Mouse (Mus musculus) bone marrow macrophage, adult 2 months (primary cell): ENCODE data around the gene Ms4a18. TPM values are rescaled to one million over a fixed set of nuclear protein-coding genes. Genes with fewer than 3 reads are reported as not detected.
A peak's percentile ranks its signal among the peaks of the same experiment; 100 is the strongest.

Experiments used
- H3K27ac ChIP-seq: 2 replicates; pipeline ENCODE4 v1.5.1; 2012; ENCODE audit warnings: low read depth, low read length; ENCODE audit not compliant: insufficient read depth
- H3K4me1 ChIP-seq: 2 replicates; pipeline ENCODE4 v1.6.1; 2012; ENCODE audit warnings: low read length; ENCODE audit not compliant: control insufficient read depth, insufficient read depth
- H3K4me3 ChIP-seq: 2 replicates; pipeline ENCODE4 v1.5.1; 2012; ENCODE audit warnings: mild to moderate bottlenecking, low read length, moderate library complexity; ENCODE audit not compliant: insufficient read depth
- CTCF ChIP-seq: IDR thresholded peaks from 2 replicates; pipeline ENCODE4 v1.5.1; 2012; ENCODE audit warnings: low read depth, mild to moderate bottlenecking, low read length, moderate library complexity
- POLR2A ChIP-seq: IDR thresholded peaks from 2 replicates; pipeline ENCODE4 v1.6.1; 2012; ENCODE audit warnings: mild to moderate bottlenecking, low read depth, low read length, borderline replicate concordance
- polyA plus RNA-seq: library from polyadenylated mRNA; stranded (reverse); fragments of >200 nt; gene quantifications from 2 replicates; pipeline ENCODE4 v1.2.4, GENCODE M21; 2012; ENCODE audit not compliant: missing spikeins, insufficient read depth, insufficient read length

Gene Ms4a18
- polyA plus RNA-seq, 1 experiment: not detected

DNA sequence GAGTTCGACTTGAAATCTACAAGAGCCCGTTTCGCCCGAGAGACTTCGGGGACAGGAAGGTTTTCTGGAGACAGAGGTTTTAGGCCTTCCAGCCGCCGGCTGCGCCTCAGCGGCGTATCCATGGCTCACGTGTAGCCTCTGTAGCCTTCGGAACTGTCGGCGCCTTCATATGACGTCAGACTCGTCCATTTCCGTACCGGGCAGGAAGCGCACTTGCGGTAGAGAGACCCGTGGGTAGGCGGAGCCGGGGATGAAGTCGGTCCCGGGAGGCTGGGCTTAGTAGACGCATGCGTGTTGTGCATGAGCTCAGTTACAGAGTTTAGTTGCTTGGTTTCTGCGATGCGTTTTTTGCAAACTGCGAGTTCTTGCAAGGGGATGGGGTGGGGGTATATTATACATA, 68.7 kb downstream of the Ms4a18 start, which contains the start of gene Ccdc86:
Ccdc86 (minus strand) TSS at position 155 of the 400 bp plus-strand sequence.
- H3K4me1 ChIP-seq: peaks cover 51% of the 10 kb centered on the region
- H3K4me3 ChIP-seq: peak within 1 kb of the TSS; percentile 91
- peak within 1 kb of the TSS; percentile 72 for H3K27ac ChIP-seq
- TF ChIP-seq POLR2A (peak; percentile 75; the same call in 1 of the 2 replicates), CTCF (no peak)

DNA sequence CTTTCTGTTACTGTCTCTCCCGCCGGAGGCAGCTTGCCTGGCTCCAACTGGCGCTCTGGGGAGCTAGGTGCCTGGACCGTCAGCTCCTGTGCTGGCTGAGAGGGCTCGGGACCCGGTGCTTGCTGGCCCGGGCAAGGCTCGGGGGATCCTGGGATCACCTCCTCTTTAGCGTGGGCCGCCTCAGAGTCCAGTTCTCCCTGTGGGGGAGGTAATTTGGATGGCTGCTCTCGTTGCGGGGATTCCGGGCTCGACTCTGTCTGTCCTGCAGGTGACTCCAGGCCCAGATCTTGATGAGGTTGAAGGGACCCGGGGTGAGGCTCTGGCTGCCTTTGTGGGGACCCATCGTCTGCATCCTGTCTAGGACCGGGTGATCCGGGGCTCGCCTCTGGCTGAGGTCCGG, 69.4 kb downstream of the Ms4a18 start:
- H3K4me1 ChIP-seq: peaks cover 54% of the 10 kb centered on the region
- peak overlapping the region; percentile 72 for H3K27ac ChIP-seq
- TF ChIP-seq POLR2A: no peak
- H3K4me3 ChIP-seq: peak overlapping the region; percentile 91

DNA sequence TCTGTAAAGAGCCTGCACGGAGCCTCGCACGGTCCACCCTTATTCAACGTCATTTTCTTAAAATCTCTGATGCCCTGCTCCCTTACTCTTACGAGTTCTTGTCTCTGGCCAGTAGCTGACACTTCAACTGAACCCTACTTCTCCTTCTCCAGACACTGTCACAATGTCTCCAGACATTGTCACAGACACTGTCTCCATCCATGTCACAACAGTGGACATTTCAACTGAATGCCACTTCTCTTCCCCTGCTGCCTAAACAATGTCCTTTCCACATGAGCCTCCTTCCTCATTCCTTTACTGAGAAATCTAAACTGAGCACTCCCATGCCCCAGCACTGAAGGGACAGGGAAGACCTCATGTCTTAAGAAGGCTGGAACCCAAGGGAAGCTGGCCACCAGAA, 70.6 kb downstream of the Ms4a18 start:
- H3K4me3 ChIP-seq: peak overlapping the region; percentile 91
- peak overlapping the region; percentile 72 for H3K27ac ChIP-seq
- TF ChIP-seq POLR2A (no peak), CTCF (no peak)
- peaks cover 46% of the 10 kb centered on the region for H3K4me1 ChIP-seq

Other genes starting within 250 kb of the Ms4a18 start
- not detected in 2 replicates for gene Cd6, start 188.0 kb downstream of the Ms4a18 start, polyA plus RNA-seq
- 93.7 and 94.6 TPM in 2 replicates for gene Slc15a3, start 178.3 kb downstream of the Ms4a18 start, polyA plus RNA-seq
- 2.1 and 3.1 TPM in 2 replicates for gene Tmem132a, start 148.1 kb downstream of the Ms4a18 start, polyA plus RNA-seq
- 75.4 and 80.6 TPM in 2 replicates for gene Tmem109, start 136.0 kb downstream of the Ms4a18 start, polyA plus RNA-seq
- 41.4 and 51.6 TPM in 2 replicates for gene Prpf19, start 122.8 kb downstream of the Ms4a18 start, polyA plus RNA-seq
- gene Zp1, start 97.4 kb downstream of the Ms4a18 start, polyA plus RNA-seq: not detected in 2 replicates
- gene Ptgdr2, start 80.9 kb downstream of the Ms4a18 start, polyA plus RNA-seq: not detected in 2 replicates
- gene Ccdc86, start 68.8 kb downstream of the Ms4a18 start, polyA plus RNA-seq: 11.1 and 11.6 TPM in 2 replicates
- gene Ms4a10, start 43.4 kb downstream of the Ms4a18 start, polyA plus RNA-seq: not detected in 2 replicates
- not detected in 2 replicates for gene Ms4a15, start 24.8 kb downstream of the Ms4a18 start, polyA plus RNA-seq
- gene Ms4a8a, start 63.1 kb upstream of the Ms4a18 start, polyA plus RNA-seq: not detected in 2 replicates
- gene 1700017D01Rik, start 112.8 kb upstream of the Ms4a18 start, polyA plus RNA-seq: not detected in 2 replicates
- gene 1700025F22Rik, start 147.3 kb upstream of the Ms4a18 start, polyA plus RNA-seq: not detected in 2 replicates
- gene Ms4a13, start 178.7 kb upstream of the Ms4a18 start, polyA plus RNA-seq: not detected in 2 replicates
- gene Ms4a12, start 214.4 kb upstream of the Ms4a18 start, polyA plus RNA-seq: not detected in 2 replicates
- not detected in 2 replicates for gene Ms4a1, start 248.2 kb upstream of the Ms4a18 start, polyA plus RNA-seq